Mouse (Mus musculus): ENCODE measurements at regions not wholly inside any gene's neighbourhood (a gene's known extent, or its start where the extent isn't known, plus 50 kb on each side); places are given as distances from the start of the nearest gene placed in this dataset.
A peak's percentile ranks its signal among the peaks of the same experiment; 100 is the strongest.

DNA sequence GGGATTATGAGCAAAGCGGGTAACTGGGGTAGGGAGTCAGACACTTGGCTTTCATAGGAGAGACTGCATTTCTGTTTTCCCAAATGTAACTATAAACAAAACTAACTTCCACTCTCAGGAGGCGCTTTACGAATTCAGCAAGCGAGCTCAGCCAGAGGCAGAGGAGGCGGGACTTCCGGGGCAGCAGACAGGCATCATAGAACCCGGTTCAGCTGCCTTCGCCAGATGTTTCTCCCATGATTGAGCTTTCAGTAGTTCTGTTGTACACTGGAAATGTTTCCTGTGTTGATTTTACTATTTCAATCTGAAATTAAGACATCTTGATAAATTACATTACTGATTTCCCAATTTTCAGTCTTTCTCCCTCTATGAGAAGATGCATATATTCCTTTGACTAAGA is 92.9 kb downstream of the Zfp365 start:
- peak; percentile 10 for DNase-seq (ENCODE audit: low read depth, low spot score)

DNA sequence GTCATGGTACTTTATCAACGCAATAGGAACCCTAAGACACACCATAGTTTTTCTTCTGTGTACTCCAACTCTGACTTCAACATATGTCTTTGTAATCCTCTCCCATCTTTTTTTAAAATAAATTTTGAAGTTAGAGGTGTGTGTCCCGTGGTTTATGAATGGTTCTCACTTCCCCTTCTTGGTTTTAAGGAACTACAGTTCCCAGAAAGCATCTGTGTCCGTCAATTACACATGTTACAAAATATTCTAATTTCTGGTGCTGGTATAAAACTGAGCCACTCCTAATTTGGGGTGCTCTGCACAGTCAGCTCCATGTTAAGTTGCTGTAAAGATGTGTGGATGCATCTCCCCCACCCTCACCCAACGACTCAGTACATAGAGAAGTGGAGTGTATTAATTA is 98.6 kb downstream of the Zfp365 start:
- DNase-seq (ENCODE audit: low read depth, low spot score): no peak

DNA sequence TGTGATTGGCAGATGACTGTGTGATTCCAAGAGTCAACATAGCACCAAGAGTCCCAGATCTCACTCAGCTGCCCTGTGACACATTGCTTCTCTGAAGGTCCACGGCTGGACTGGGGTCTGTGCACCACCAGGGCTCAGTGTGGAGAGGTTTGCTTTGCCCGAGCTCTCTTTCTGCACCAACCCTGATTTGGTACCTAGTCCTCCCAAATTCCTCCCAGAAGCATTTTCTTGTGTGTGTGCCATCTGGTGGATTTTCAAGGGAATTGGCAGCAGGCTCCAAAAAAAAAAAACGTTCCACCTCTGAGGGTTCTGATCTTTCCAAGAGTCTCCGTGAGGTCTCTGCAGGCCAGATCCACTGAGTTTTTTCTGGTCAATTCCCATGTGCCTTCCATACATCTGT is 107.3 kb downstream of the Zfp365 start:
- DNase-seq (ENCODE audit: low read depth, low spot score): peak; percentile 64

DNA sequence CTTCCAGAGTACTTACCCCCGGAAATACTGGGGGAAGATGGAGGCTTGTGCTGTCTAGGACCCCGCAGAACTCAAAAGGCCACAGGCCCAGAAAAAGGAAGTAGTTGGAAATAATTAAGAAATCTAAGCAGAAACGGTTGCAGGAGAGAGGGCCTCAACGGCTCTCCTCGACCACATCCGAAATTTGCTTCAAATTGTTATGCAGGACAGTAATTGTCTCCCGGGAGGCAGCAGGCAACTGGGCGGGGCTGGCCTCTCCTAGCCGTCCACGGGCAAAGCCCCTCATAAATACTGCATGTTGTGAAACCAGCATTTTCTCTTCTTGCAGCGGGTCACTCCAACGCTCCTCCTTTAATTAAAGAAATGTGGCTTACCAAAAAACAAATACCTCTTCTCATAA is 107.8 kb downstream of the Zfp365 start:
- DNase-seq (ENCODE audit: low read depth, low spot score): no peak

DNA sequence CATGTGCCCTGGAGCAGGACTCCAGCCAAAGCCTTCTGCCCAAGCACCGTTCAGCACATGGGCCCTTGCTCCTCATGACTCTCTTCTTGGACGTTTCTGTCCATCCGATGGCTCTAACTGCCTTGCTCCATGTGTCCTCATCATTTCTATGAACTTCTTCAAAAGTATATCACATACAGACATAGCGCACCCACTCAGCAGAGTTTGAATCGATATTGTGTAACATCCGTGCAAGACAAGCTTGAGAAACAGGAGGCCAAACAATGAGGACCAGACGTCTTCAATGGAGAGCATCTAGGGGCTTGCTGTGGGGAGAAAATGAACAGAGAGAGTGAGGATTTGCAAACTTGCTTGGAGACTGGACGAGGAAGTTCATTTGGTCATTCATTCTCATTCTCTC is 110.3 kb downstream of the Zfp365 start:
- no peak for DNase-seq (ENCODE audit: low read depth, low spot score)

DNA sequence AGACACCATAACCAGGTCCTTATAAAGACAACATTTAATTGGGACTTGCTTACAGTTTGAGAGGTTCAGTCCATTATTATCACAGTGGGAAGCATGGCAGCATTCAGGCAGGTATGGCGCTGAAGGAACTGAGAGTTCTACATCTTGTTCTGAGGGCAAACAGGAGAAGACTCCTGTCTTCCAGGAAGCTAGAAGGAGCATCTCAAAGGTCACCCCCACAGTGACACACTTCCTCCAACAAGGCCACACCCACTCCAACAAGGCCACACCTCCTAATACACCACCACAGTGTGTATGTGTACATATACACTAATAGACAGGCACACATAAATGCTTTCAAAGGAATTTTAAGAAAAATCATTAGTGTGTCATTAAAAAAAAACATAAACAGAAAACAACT is 110.8 kb downstream of the Zfp365 start:
- DNase-seq (ENCODE audit: low read depth, low spot score): no peak

DNA sequence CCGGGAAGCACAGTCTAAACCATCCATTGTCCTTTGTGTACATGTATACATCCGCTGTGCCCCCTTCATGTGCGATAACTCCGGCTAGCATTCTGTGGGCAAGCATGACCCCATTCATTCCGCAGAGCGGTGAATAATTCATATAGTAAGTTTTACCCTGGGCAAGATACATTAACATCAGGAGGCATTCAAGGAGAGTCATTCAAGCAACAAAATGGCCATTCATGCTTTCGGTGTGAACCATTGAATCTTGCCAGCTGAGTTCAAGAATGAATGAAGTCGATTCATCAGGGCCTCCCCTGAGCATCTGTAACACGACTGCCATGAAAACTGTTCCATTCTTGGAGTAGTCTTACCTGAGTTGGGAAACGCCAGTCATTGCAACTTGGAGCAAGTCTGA is 113.5 kb downstream of the Zfp365 start:
- DNase-seq (ENCODE audit: low read depth, low spot score): no peak

DNA sequence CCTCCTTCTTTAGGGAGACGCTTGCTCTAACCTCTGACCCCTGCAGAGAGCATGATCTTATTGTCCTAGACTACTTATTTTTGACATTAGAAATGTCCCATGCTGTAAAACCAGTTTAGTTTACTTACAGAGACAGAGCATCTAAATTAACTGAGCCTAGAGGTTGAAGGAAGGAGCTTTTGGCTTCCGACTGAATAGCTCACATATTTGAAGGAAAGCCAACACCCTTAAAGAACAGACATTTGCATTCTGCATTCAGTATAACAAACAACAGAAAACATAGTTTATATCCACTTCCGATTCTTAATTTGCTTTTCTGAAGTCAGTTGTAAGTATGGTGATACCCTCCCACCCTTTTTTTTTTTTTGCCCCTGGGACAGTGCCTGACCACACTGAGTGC is 119.3 kb downstream of the Zfp365 start:
- no peak for DNase-seq (ENCODE audit: low read depth, low spot score)

DNA sequence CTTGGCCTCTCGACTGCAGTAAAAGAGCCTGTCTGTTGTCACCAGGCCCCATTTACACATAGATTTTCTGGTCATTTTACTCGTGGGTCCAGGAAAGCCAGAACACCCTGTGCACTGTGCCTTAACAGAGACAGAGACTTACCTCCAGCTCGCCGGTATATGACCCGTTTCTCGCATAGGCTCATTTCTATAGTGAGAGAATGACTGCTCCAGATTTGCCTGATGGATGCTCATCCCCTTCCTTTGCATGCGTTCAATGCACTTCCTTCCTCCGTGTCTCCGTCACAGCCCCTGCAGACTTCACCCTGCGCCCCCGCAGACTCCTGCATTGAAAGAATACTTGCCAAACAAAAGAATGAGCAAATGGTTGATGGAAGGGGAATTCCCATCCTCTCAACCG is 122.8 kb downstream of the Zfp365 start:
- DNase-seq (ENCODE audit: low read depth, low spot score): no peak

DNA sequence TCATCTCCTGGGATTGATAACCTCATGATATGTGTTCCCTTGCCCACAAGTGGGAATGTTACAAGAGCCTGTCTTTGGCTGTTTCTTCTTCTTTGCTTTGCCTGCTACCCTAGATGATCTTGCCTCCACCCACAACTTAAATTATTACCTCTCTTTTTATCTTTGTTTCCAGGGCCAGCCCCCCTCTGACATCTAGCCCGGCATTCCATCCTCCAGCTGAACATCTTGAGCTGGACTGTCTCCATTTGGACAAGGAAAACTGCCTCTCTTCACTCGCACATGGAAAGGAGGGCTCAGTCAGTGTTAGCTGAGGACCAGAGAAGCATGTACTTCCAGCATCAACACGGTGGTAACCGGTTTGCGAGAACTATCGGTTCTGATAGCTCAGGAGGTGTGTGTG is 124.3 kb downstream of the Zfp365 start:
- no peak for DNase-seq (ENCODE audit: low read depth, low spot score)

DNA sequence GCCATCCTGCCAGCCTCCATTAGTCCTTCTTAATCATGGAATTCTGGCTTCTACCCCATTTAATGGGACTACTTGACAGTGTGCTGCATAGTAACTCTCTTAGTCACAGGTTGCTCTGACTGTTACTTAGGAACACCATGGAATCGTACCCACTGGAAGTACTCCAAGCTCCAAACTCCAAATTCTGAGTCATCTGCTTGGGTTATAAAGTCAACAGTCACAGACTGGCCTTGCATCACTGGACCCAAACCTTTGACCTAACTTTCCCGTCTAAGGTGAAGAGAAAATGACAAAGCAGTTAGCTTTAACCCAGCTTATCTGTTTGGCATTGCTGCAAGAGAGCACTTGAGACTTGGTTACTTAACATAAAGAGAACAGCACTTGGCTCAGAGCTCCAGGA is 126.9 kb downstream of the Zfp365 start:
- DNase-seq (ENCODE audit: low read depth, low spot score): no peak

DNA sequence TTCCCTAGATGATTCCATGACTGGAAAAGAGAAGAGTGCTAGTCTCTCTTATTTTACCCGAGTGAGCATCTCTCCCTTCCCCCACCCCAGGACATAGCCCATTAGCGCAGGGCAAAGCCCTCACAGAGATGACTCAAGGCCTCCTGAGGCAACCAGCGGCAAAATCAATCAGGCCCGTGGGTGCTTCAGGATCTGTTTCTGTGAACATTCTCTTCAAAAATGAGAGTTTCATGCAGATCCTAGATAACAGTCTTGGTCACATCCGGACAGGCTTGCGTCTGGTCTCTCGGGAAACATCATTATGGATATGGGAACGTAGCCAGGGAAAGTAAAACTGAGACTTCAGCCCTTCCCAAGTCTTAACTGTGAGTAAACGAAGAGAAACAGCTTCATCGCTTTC is 134.1 kb downstream of the Zfp365 start:
- no peak for DNase-seq (ENCODE audit: low read depth, low spot score)

DNA sequence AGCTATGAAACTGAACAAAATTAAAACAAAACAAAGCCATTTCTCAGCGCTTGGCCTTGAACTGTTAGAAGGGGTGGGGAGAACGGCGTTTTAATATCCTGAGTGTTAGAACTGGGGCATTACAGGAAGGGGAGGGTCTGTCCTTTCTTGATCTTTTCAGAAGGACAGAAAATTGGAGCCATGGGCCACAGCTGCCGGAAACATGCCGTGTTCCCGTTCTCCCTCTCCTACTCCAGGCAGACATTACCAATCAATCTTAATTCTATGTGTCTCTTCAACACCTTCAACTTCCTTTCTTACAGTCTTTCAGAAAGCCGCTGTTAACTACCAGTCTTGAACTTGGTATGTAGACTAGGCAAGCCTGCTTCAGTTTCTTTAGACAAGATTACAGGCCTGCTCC is 134.7 kb downstream of the Zfp365 start:
- DNase-seq (ENCODE audit: low read depth, low spot score): no peak

DNA sequence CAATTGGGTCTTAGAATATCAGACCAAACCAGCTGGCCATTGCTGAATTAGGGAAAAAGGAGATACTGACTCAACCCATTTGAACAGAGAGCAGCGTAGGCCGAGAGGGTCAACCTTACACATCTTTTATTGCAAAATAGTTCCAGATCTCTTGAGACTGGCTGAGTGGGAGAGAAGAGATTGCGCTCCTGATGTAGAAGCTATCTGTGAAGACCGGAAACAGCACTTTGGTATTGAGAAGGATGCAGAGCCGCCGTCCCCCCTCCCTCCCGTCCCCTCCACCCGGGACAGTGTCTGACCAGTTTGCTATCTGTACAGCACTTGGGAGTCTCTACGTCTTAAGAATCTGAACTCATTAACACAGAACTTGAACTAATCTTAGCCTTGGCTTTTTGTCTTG is 135.6 kb downstream of the Zfp365 start:
- no peak for DNase-seq (ENCODE audit: low read depth, low spot score)

DNA sequence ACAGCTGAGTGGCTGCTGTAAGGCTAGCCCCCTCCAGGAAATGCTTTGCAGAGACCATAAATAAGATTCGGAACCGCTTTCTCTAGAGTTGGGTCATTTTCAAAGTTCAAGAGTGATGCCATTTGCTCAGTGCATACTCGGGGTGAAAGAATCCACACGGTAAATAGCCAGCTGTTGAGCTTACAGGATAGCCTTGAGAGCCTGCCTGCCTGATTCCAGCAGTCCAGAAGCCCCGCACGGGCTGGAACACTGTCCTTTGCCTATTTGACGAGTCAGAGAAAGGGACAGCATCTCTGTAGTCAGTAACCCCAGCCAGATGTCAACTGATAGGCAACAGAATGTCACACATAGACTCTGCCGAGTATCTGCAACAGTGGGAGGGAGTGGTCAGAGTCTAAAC is 140.7 kb downstream of the Zfp365 start:
- no peak for DNase-seq (ENCODE audit: low read depth, low spot score)

DNA sequence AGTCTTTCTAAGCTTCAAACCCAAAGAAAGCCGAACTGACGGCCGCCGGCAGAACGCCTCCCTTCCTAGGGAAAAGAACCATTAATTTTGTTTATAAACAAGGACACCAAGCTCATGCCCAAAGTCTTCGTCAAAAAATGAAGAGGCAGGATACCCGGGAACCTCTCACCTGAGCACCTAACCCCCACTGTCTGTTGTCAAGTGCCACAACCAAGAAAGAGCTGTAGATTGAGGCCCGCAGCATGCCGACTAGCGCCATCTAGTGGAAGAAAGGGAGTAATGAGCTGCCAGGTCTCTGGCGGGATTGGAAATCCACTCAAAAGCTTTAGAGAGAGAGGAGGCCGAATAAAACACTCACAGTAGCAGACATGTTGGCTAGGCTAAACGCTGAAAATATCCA is 146.4 kb downstream of the Zfp365 start:
- DNase-seq (ENCODE audit: low read depth, low spot score): peak; percentile 58

DNA sequence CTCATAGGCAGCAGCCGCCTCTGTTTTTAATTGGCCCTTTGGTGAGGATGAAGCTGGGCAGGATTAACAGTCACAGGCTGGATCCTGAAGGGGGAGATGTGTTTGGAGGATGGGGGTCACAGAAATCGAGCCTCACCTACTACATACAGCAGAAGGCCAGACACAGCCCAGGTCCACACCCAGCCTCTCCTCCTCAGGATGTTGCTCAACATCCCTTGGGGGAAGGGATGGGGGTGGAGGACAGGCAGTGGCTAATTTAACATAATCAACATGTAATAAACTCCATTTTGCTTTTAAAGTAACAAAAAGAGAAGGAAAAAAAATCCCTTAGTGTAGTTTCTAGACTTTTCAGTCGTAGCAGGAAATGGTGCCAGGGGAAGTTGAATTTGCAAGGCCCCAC is 152.0 kb downstream of the Zfp365 start:
- DNase-seq (ENCODE audit: low read depth, low spot score): no peak

DNA sequence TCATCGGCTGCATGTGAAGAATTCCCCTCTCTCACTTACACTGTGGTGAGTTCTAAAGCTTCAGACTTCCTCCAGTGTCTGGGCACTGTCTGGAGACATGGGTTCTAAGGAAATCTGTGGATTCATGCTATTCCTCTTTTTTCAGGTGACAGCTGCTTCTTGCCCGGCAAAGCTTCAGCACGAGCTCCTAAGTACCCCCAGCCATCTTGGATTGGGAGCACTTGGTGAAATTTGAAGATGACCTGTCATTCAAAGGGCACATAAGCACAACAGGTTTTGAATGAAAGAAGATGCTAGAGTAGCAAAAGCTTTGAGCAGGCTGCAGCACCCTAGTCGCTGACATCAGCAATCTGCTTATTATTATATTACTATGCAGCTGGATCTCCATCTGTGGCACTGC is 164.3 kb downstream of the Zfp365 start:
- no peak for DNase-seq (ENCODE audit: low read depth, low spot score)

DNA sequence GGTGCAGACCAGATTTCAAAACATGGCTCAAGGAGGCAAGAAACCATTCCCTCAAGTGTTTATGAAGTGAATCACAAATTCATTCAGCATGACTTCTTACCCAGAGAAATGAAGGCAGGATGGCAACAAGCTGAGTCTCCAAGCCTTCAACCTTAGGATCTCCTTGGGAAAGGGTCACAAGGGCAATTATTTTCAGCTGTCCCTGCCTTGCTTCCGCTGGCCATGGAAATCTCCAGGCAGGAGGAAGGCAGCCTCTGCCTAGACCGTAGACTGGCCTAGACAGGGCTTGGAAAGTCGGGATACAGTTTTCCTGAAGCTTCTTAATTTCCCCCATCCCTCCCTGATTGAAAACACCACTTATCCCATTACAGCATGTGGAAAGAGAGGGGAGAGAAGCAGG is 165.0 kb downstream of the Zfp365 start:
- no peak for DNase-seq (ENCODE audit: low read depth, low spot score)

DNA sequence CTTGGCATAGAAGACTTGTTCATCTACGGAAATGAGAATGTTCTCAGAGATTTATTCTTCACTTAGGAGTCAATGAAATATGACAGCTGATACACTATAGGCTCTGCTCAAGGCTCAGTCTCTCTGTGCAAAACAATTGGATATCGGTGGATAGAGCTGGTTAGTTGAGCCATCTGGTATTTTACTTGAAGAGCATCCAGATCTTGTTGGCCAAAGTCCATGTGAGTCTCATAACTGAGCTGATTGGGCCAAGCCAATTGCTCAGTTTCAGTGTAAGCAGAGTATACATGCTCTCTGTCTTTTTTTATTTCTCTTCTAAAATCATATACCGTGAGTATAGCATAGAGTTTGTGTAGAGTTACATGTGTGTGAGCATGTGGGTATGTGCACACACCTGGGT is 166.3 kb downstream of the Zfp365 start:
- DNase-seq (ENCODE audit: low read depth, low spot score): peak; percentile 61

DNA sequence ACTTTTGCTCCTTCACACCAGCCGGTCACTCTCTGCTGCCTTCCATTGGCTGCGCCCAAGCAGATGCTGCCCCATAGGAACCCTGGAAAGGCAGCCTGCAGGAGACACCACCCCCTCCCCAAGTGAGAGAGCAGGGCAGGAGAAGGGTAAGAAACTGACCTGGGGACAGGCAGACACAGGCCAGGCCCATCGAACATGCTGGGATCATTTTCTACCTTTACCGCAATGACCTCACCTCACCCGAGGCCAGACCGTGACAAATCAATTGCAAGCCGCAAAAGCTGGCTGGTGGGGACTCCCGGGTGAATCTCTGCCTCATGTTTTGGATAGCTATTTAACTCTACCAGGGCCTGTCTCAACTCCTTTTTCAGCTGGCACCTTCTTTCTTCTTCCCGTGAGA is 168.9 kb downstream of the Zfp365 start:
- no peak for DNase-seq (ENCODE audit: low read depth, low spot score)

DNA sequence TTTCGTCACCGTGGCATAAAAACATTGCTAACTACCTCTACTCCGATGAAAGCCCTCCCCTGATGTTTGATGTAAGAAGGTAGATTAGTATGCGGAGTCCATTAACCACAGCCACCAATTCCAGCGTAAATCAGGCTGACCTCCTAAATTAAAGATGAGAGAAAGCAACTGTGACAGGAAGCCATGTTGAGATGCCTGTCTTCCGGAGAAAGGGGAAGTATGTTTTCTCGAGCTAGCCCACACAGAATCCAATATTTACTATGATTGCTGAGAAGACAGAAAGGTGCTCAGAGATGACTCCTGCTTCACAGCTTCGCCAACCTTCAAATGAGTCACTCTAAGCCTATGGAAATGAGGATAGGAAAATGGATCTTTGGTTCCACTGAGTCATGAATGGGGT is 169.6 kb downstream of the Zfp365 start:
- no peak for DNase-seq (ENCODE audit: low read depth, low spot score)

DNA sequence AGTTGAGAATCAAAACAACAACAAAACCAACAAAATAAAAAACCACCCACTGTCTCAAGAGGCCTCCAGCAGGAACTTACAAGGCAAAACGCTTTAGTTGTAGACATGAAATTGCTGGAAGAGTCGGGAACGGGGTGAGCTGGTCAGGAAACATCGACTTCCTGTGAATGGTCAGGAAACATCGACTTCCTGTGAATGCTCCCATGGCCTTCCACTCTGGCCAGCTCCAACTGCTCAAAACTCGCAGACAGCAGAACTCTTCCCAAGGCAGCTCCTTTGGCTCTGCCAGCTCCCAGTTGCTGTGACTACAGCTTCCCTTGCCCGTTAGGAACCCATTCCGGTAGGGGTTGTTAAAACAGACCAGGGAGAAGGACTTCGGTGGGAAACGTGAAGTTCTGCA is 170.2 kb downstream of the Zfp365 start:
- no peak for DNase-seq (ENCODE audit: low read depth, low spot score)

DNA sequence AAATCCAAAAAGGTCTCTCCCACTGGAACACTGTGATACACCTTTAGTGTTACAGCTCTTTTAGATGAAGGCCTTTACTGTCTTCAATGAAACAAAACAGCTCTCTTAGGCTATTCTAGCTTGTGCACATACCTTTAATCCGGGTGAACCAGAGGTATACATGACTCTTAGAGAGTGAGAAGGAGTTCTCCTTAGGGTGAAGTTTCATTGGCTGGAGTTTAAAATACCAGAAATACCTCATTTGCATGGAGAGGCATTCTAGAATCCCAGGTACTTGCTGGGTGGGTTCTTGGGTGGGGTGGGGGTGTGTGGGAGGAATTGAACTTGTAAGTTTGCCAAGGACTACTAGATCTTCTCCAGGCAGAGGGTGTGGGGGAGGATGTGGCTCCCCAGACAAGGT is 173.3 kb downstream of the Zfp365 start:
- DNase-seq (ENCODE audit: low read depth, low spot score): no peak

DNA sequence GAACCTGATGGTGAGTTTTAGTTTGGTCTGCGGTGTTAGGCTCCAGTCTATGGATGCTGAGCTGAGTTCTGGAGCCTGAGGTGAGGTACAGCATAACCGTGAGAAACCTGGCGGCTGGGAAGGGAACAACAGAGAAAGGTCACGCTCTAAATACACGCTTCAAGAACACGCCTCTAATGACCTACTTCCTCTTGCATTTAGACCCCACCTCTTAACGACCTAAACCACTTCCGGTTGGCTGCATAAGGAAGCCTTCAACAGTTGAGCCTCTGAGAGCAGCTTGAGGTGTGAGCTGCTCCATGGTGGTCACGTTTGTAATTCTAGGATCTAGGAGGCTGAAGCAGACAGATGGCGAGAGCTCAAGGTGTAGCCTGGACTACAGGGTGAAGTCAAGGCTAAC is 175.8 kb downstream of the Zfp365 start:
- DNase-seq (ENCODE audit: low read depth, low spot score): no peak

Data from brain, adult 2 months (tissue).